Mouse (Mus musculus) Muller cell, postnatal 12 days (primary cell): ENCODE results near the gene Lsm10.
A peak's percentile ranks its signal among the peaks of the same experiment; 100 is the strongest.

Source experiments
- DNase-seq: peaks from one replicate; pipeline ENCODE4 v3.0.0-alpha.2; 2015; ENCODE audit errors: inconsistent ontology term

Lsm10 gene

GRCm38 (mm10) chr4:126096464-126097111 lies at the start of gene Lsm10:
Gene Lsm10 (plus strand): TSS chr4:126096623.
- DNase-seq = peak; percentile 97

- peak; percentile 92 for DNase-seq
Observed at GRCm38 (mm10) chr4:126046851-126047585, 49.4 kb upstream of the Lsm10 start, which contains the start of gene Mrps15. Gene Mrps15 (plus strand): TSS chr4:126046925.

- no peak for DNase-seq
Observed at GRCm38 (mm10) chr4:126051617-126052016, 44.8 kb upstream of the Lsm10 start.

- DNase-seq = peak; percentile 49
Observed at GRCm38 (mm10) chr4:126057207-126058133, 39.0 kb upstream of the Lsm10 start.

- DNase-seq = peak; percentile 93
Observed at GRCm38 (mm10) chr4:126058134-126058996, 38.1 kb upstream of the Lsm10 start, which contains the start of gene Oscp1. Gene Oscp1 (plus strand): TSS chr4:126058565.

GRCm38 (mm10) chr4:126058997-126059362 lies 37.4 kb upstream of the Lsm10 start:
- DNase-seq = no peak

- no peak for DNase-seq
Observed at GRCm38 (mm10) chr4:126062856-126063255, 33.6 kb upstream of the Lsm10 start.

- no peak for DNase-seq
Observed at GRCm38 (mm10) chr4:126065241-126065640, 31.2 kb upstream of the Lsm10 start.

- peak; percentile 34 for DNase-seq
Observed at GRCm38 (mm10) chr4:126067401-126068077, 28.9 kb upstream of the Lsm10 start.

GRCm38 (mm10) chr4:126068842-126069241 lies 27.6 kb upstream of the Lsm10 start:
- no peak for DNase-seq

- DNase-seq = no peak
Observed at GRCm38 (mm10) chr4:126077833-126078232, 18.6 kb upstream of the Lsm10 start.

GRCm38 (mm10) chr4:126079266-126079665 lies 17.2 kb upstream of the Lsm10 start:
- no peak for DNase-seq

GRCm38 (mm10) chr4:126081601-126082000 lies 14.8 kb upstream of the Lsm10 start:
- no peak for DNase-seq

- no peak for DNase-seq
Observed at GRCm38 (mm10) chr4:126083021-126083420, 13.4 kb upstream of the Lsm10 start.

- DNase-seq = no peak
Observed at GRCm38 (mm10) chr4:126084382-126084781, 12.0 kb upstream of the Lsm10 start.

- peak; percentile 71 for DNase-seq
Observed at GRCm38 (mm10) chr4:126085996-126086576, 10.3 kb upstream of the Lsm10 start.

GRCm38 (mm10) chr4:126090101-126090847 lies 6.1 kb upstream of the Lsm10 start:
- DNase-seq = no peak

GRCm38 (mm10) chr4:126090848-126091124 lies 5.6 kb upstream of the Lsm10 start:
- DNase-seq = no peak

- DNase-seq = no peak
Observed at GRCm38 (mm10) chr4:126091873-126092272, 4.5 kb upstream of the Lsm10 start.
